Mouse (Mus musculus) stomach, embryonic 16.5 days (tissue): ENCODE measurements around the gene Nos2. TPM values are rescaled to one million over a fixed set of nuclear protein-coding genes. Genes with fewer than 3 reads are reported as not detected.

Experiments used
- ATAC-seq: fragments of 200-750 bp; cut with Nextera tagmentation; 2 replicates; pipeline ENCODE4 v1.8.0; 2017; ENCODE audit warnings: moderate number of reproducible peaks, moderate TSS enrichment; ENCODE audit not compliant: insufficient read depth, low FRiP score
- H3K27ac ChIP-seq: fragments of 300-500 bp; sonication (generic); 2 replicates; pipeline ENCODE4 v1.5.1; 2014; ENCODE audit warnings: low read length
- H3K27me3 ChIP-seq: fragments of 300-500 bp; sonication (generic); 2 replicates; pipeline ENCODE4 v1.6.1; 2014; ENCODE audit warnings: low read length, control low read depth, mixed read lengths; ENCODE audit not compliant: control insufficient read depth, insufficient read depth
- H3K36me3 ChIP-seq: fragments of 300-500 bp; sonication (generic); 2 replicates; pipeline ENCODE4 v1.6.1; 2014; ENCODE audit warnings: low read length; ENCODE audit not compliant: control insufficient read depth, insufficient read depth
- H3K4me1 ChIP-seq: fragments of 300-500 bp; sonication (generic); 2 replicates; pipeline ENCODE4 v1.6.1; 2014; ENCODE audit warnings: low read length, control low read depth, mixed read lengths; ENCODE audit not compliant: control insufficient read depth, insufficient read depth
- H3K4me2 ChIP-seq: fragments of 300-500 bp; sonication (generic); 2 replicates; pipeline ENCODE4 v1.6.1; 2014; ENCODE audit warnings: low read depth, low read length, mixed read lengths
- H3K4me3 ChIP-seq: fragments of 300-500 bp; sonication (generic); replicated peaks from 2 replicates; pipeline ENCODE4 v1.5.1; 2014; ENCODE audit warnings: mild to moderate bottlenecking, low read length
- H3K9ac ChIP-seq: fragments of 300-500 bp; sonication (generic); 2 replicates; pipeline ENCODE4 v1.6.1; 2014; ENCODE audit warnings: low read length
- H3K9me3 ChIP-seq: fragments of 300-500 bp; sonication (generic); replicated peaks from 2 replicates; pipeline ENCODE4 v1.6.1; 2016; ENCODE audit warnings: low read length, control low read depth; ENCODE audit not compliant: control insufficient read depth
- WGBS: fragments of 180-500 bp; shearing (Covaris S2); extraction: QIAGEN DNeasy Blood & Tissue Kit; methylation state at CpG from one replicate; pipeline ENCODE4 v1.1.7; 2014; 5-methylcytosine and 5-hydroxymethylcytosine counted together
- polyA plus RNA-seq: library from polyadenylated mRNA; unstranded; fragments of >200 nt; fragmentation: Nextera tagmentation; extraction: Ambion mirVana; gene quantifications from 2 replicates; pipeline ENCODE4 v1.2.1, GENCODE M21; 2015

Gene Nos2
- polyA plus RNA-seq, 1 experiment from 2014 or later = 1.6 TPM

- peaks cover 6% of the 10 kb centered on the region; the same call in 1 of the 2 replicates for H3K4me1 ChIP-seq
- H3K9me3 ChIP-seq = no peaks in the 10 kb centered on the region
- H3K4me2 ChIP-seq = no peak overlapping the region
- WGBS = 81% methylated on average over 8 of the region's 8 CpGs
- ATAC-seq = no peak
- H3K4me3 ChIP-seq = no peak overlapping the region
- no peak overlapping the region for H3K27ac ChIP-seq
- no peak overlapping the region for H3K9ac ChIP-seq
- H3K27me3 ChIP-seq = no peaks in the 10 kb centered on the region
- H3K36me3 ChIP-seq = no peaks in the 10 kb centered on the region
Observed at GRCm38 (mm10) chr11:78971096-78971495, 50.5 kb downstream of the Nos2 start.

GRCm38 (mm10) chr11:78971746-78972145, 51.2 kb downstream of the Nos2 start:
- H3K27me3 ChIP-seq = no peaks in the 10 kb centered on the region
- H3K9me3 ChIP-seq = no peaks in the 10 kb centered on the region
- no peak overlapping the region for H3K27ac ChIP-seq
- peaks cover 6% of the 10 kb centered on the region; the same call in 1 of the 2 replicates for H3K4me1 ChIP-seq
- H3K9ac ChIP-seq = no peak overlapping the region
- no peaks in the 10 kb centered on the region for H3K36me3 ChIP-seq
- no peak overlapping the region for H3K4me3 ChIP-seq
- ATAC-seq = no peak
- H3K4me2 ChIP-seq = no peak overlapping the region
- 84% methylated on average over 3 of the region's 3 CpGs for WGBS

- H3K27me3 ChIP-seq = no peaks in the 10 kb centered on the region
- no peak overlapping the region for H3K4me2 ChIP-seq
- peaks cover 6% of the 10 kb centered on the region; the same call in 1 of the 2 replicates for H3K4me1 ChIP-seq
- ATAC-seq = no peak
- H3K9ac ChIP-seq = no peak overlapping the region
- H3K36me3 ChIP-seq = no peaks in the 10 kb centered on the region
- H3K4me3 ChIP-seq = no peak overlapping the region
- no peaks in the 10 kb centered on the region for H3K9me3 ChIP-seq
- 39% methylated on average over 6 of the region's 6 CpGs for whole genome bisulfite sequencing
- H3K27ac ChIP-seq = no peak overlapping the region
Observed at GRCm38 (mm10) chr11:78972328-78972727, 51.7 kb downstream of the Nos2 start.

- 47% methylated on average over 8 of the region's 8 CpGs for WGBS
- Histone ChIP-seq H3K4me3 (no peak overlapping the region), H3K27me3 (no peaks in the 10 kb centered on the region), H3K4me2 (no peak overlapping the region), H3K9me3 (no peaks in the 10 kb centered on the region), H3K4me1 (peaks cover 6% of the 10 kb centered on the region; the same call in 1 of the 2 replicates), H3K9ac (no peak overlapping the region), H3K27ac (no peak overlapping the region), H3K36me3 (no peaks in the 10 kb centered on the region)
- ATAC-seq = no peak
Observed at GRCm38 (mm10) chr11:78972811-78973351, 52.3 kb downstream of the Nos2 start.

GRCm38 (mm10) chr11:78973381-78974150, 53.0 kb downstream of the Nos2 start:
- H3K27ac ChIP-seq = no peak overlapping the region; the same call in 1 of the 2 replicates
- H3K9ac ChIP-seq = no peak overlapping the region
- H3K4me3 ChIP-seq = no peak overlapping the region
- peaks cover 6% of the 10 kb centered on the region; the same call in 1 of the 2 replicates for H3K4me1 ChIP-seq
- ATAC-seq = no peak
- H3K36me3 ChIP-seq = no peaks in the 10 kb centered on the region
- no peak overlapping the region for H3K4me2 ChIP-seq
- no peaks in the 10 kb centered on the region for H3K9me3 ChIP-seq
- 68% methylated on average over 17 of the region's 17 CpGs for WGBS
- no peaks in the 10 kb centered on the region for H3K27me3 ChIP-seq

GRCm38 (mm10) chr11:78976731-78977510, 56.3 kb downstream of the Nos2 start:
- no peak for ATAC-seq
- Histone ChIP-seq H3K9me3 (no peaks in the 10 kb centered on the region), H3K27ac (no peak overlapping the region), H3K36me3 (no peaks in the 10 kb centered on the region), H3K4me1 (peaks cover 6% of the 10 kb centered on the region; the same call in 1 of the 2 replicates), H3K4me2 (no peak overlapping the region), H3K4me3 (no peak overlapping the region), H3K9ac (no peak overlapping the region), H3K27me3 (no peaks in the 10 kb centered on the region)
- WGBS = 86% methylated on average over 8 of the region's 8 CpGs

GRCm38 (mm10) chr11:78978176-78979019, 57.8 kb downstream of the Nos2 start:
- peak; percentile 25; the same call in 1 of the 2 replicates for ATAC-seq
- no peak overlapping the region for H3K4me3 ChIP-seq
- peaks cover 6% of the 10 kb centered on the region; the same call in 1 of the 2 replicates for H3K4me1 ChIP-seq
- no peaks in the 10 kb centered on the region for H3K9me3 ChIP-seq
- H3K27me3 ChIP-seq = no peaks in the 10 kb centered on the region
- no peaks in the 10 kb centered on the region for H3K36me3 ChIP-seq
- WGBS = 74% methylated on average over 12 of the region's 12 CpGs
- H3K4me2 ChIP-seq = no peak overlapping the region
- H3K9ac ChIP-seq = no peak overlapping the region
- H3K27ac ChIP-seq = peak overlapping the region; percentile 60; the same call in 1 of the 2 replicates

GRCm38 (mm10) chr11:78980083-78980634, 59.6 kb downstream of the Nos2 start:
- Histone ChIP-seq H3K4me2 (no peak overlapping the region), H3K4me3 (no peak overlapping the region), H3K9ac (no peak overlapping the region), H3K27ac (no peak overlapping the region), H3K9me3 (no peaks in the 10 kb centered on the region), H3K36me3 (no peaks in the 10 kb centered on the region), H3K4me1 (peaks cover 9% of the 10 kb centered on the region; the same call in 1 of the 2 replicates), H3K27me3 (no peaks in the 10 kb centered on the region)
- 72% methylated on average over 4 of the region's 4 CpGs for WGBS
- ATAC-seq = no peak
